ENCODE assay signal across 19 mouse cellular contexts in genomic region chr2:92301849-92302607, GRCm38 (mm10).
DNase-seq lines count a peak whose midpoint lies in the region; ATAC-seq and TF ChIP-seq lines count a peak whose summit lies in the region.
"Had no signal": no experiment of that assay in that cellular context is flagged by ENCODE, and none has a peak within 500 bp of the region (broad histone marks: within the 10 kb centered on the region; RNA-seq: fewer than 3 reads in every experiment).

No protein-coding gene starts in this region.

- H3K4me3 ChIP-seq in hindbrain, embryonic 13.5 days = no peak overlapping the region
- H3K4me3 ChIP-seq in hindbrain, embryonic 12.5 days = no peak overlapping the region
- H3K4me3 ChIP-seq in midbrain, embryonic 14.5 days (replicated peaks; ENCODE audit: low read depth, low read length) = no peak overlapping the region
- no peak overlapping the region for H3K4me3 ChIP-seq in midbrain, postnatal 0 days (ENCODE audit: low read depth, low read length)
- H3K4me3 ChIP-seq in neural tube, embryonic 15.5 days (replicated peaks) = no peak overlapping the region
- H3K4me3 ChIP-seq: embryonic facial prominence, embryonic 10.5 days; heart, embryonic 13.5 days; myocyte had no signal

- no peaks in the 10 kb centered on the region for H3K36me3 ChIP-seq in hindbrain, embryonic 13.5 days
- no peaks in the 10 kb centered on the region for H3K36me3 ChIP-seq in hindbrain, embryonic 12.5 days
- no peaks in the 10 kb centered on the region for H3K36me3 ChIP-seq in midbrain, embryonic 14.5 days (ENCODE audit: control insufficient read depth, insufficient read depth, low read length)
- no peaks in the 10 kb centered on the region for H3K36me3 ChIP-seq in midbrain, postnatal 0 days (ENCODE audit: insufficient read depth, low read length)
- H3K36me3 ChIP-seq in neural tube, embryonic 15.5 days = no peaks in the 10 kb centered on the region
- H3K36me3 ChIP-seq: embryonic facial prominence, embryonic 10.5 days; heart, embryonic 13.5 days had no signal

- ATAC-seq in hindbrain, embryonic 13.5 days (ENCODE audit: low FRiP score) = no peak
- ATAC-seq in hindbrain, embryonic 12.5 days (ENCODE audit: low FRiP score) = no peak
- ATAC-seq in midbrain, embryonic 14.5 days (ENCODE audit: low FRiP score, low TSS enrichment) = no peak
- ATAC-seq in midbrain, postnatal 0 days (ENCODE audit: low FRiP score) = no peak
- ATAC-seq in neural tube, embryonic 15.5 days (ENCODE audit: low FRiP score) = no peak
- ATAC-seq: intestine, embryonic 16.5 days had no signal

- no peak overlapping the region for H3K4me2 ChIP-seq in hindbrain, embryonic 13.5 days
- no peak overlapping the region for H3K4me2 ChIP-seq in hindbrain, embryonic 12.5 days (replicated peaks)
- no peak overlapping the region for H3K4me2 ChIP-seq in midbrain, embryonic 14.5 days (ENCODE audit: low read length)
- H3K4me2 ChIP-seq in midbrain, postnatal 0 days (ENCODE audit: low read depth, low read length, poor library complexity, severe bottlenecking) = no peak overlapping the region
- H3K4me2 ChIP-seq in neural tube, embryonic 15.5 days = no peak overlapping the region
- H3K4me2 ChIP-seq: heart, embryonic 13.5 days had no signal

- H3K27ac ChIP-seq in hindbrain, embryonic 13.5 days = peak overlapping the region; percentile 35; the same call in 1 of the 2 replicates
- H3K27ac ChIP-seq in hindbrain, embryonic 12.5 days = no peak overlapping the region
- H3K27ac ChIP-seq in midbrain, embryonic 14.5 days (replicated peaks; ENCODE audit: low read depth, low read length) = no peak overlapping the region
- no peak overlapping the region for H3K27ac ChIP-seq in midbrain, postnatal 0 days (ENCODE audit: low read depth, low read length)
- H3K27ac ChIP-seq in neural tube, embryonic 15.5 days (replicated peaks) = peak overlapping the region; percentile 41; the same call in 1 of the 2 replicates
- H3K27ac ChIP-seq: embryonic facial prominence, embryonic 10.5 days; heart, embryonic 13.5 days; macrophage had no signal

- TF ChIP-seq CTCF in midbrain, postnatal 0 days (IDR thresholded peaks at IDR 0.05) = no peak

- WGBS in hindbrain, embryonic 13.5 days = 34% methylated on average over 5 of the region's 5 CpGs
- 42% methylated on average over 5 of the region's 5 CpGs for WGBS in hindbrain, embryonic 12.5 days
- 18% methylated on average over 5 of the region's 5 CpGs for WGBS in midbrain, embryonic 14.5 days
- 19% methylated on average over 5 of the region's 5 CpGs for WGBS in midbrain, postnatal 0 days
- 43% methylated on average over 5 of the region's 5 CpGs for WGBS in neural tube, embryonic 15.5 days

- no peak overlapping the region for H3K9ac ChIP-seq in hindbrain, embryonic 13.5 days
- H3K9ac ChIP-seq in hindbrain, embryonic 12.5 days = no peak overlapping the region
- no peak overlapping the region for H3K9ac ChIP-seq in midbrain, embryonic 14.5 days (replicated peaks; ENCODE audit: low read length)
- H3K9ac ChIP-seq in midbrain, postnatal 0 days (replicated peaks; ENCODE audit: low read length, poor library complexity, severe bottlenecking) = no peak overlapping the region
- no peak overlapping the region for H3K9ac ChIP-seq in neural tube, embryonic 15.5 days (replicated peaks)
- H3K9ac ChIP-seq: heart, embryonic 13.5 days had no signal

- no peaks in the 10 kb centered on the region for H3K27me3 ChIP-seq in hindbrain, embryonic 13.5 days
- no peaks in the 10 kb centered on the region for H3K27me3 ChIP-seq in hindbrain, embryonic 12.5 days
- H3K27me3 ChIP-seq in midbrain, embryonic 14.5 days (ENCODE audit: control insufficient read depth, insufficient read depth, low read length) = no peaks in the 10 kb centered on the region
- H3K27me3 ChIP-seq in midbrain, postnatal 0 days (ENCODE audit: insufficient read depth, low read length) = no peaks in the 10 kb centered on the region
- no peaks in the 10 kb centered on the region for H3K27me3 ChIP-seq in neural tube, embryonic 15.5 days (replicated peaks)
- H3K27me3 ChIP-seq: heart, embryonic 13.5 days had no signal

- H3K9me3 ChIP-seq in hindbrain, embryonic 13.5 days = no peaks in the 10 kb centered on the region
- H3K9me3 ChIP-seq in hindbrain, embryonic 12.5 days (replicated peaks) = no peaks in the 10 kb centered on the region
- H3K9me3 ChIP-seq in midbrain, embryonic 14.5 days (ENCODE audit: control insufficient read depth, low read length) = no peaks in the 10 kb centered on the region
- H3K9me3 ChIP-seq in midbrain, postnatal 0 days (ENCODE audit: low read length) = no peaks in the 10 kb centered on the region
- no peaks in the 10 kb centered on the region for H3K9me3 ChIP-seq in neural tube, embryonic 15.5 days (replicated peaks)
- H3K9me3 ChIP-seq: embryonic facial prominence, embryonic 10.5 days; heart, embryonic 13.5 days had no signal

- H3K4me1 ChIP-seq in hindbrain, embryonic 13.5 days (replicated peaks) = peaks cover 21% of the 10 kb centered on the region
- peaks cover 3% of the 10 kb centered on the region for H3K4me1 ChIP-seq in hindbrain, embryonic 12.5 days
- H3K4me1 ChIP-seq in midbrain, embryonic 14.5 days (ENCODE audit: control insufficient read depth, insufficient read depth, low read length) = peaks cover 14% of the 10 kb centered on the region; the same call in 1 of the 2 replicates
- no peaks in the 10 kb centered on the region for H3K4me1 ChIP-seq in midbrain, postnatal 0 days (ENCODE audit: insufficient read depth, low read length)
- peaks cover 16% of the 10 kb centered on the region for H3K4me1 ChIP-seq in neural tube, embryonic 15.5 days
- H3K4me1 ChIP-seq: embryonic facial prominence, embryonic 10.5 days had no signal

- peak; percentile 31 for DNase-seq in midbrain, embryonic 14.5 days
- no peak for DNase-seq in midbrain, postnatal 0 days (ENCODE audit: low spot score)
- DNase-seq in brain, adult 2 months (ENCODE audit: low read depth, low spot score) = peak; percentile 61
- no peak for DNase-seq in left cerebral cortex, adult 8-10 months (ENCODE audit: low spot score in 2 of 2)
- no peak for DNase-seq in kidney, postnatal 10 days
- DNase-seq: adrenal gland, postnatal 25 days; cerebellum, postnatal 14 days; heart, postnatal 4 days; lung, adult 18-20 months; right cerebral cortex, postnatal 14 days; thymus, adult 2 months had no signal

Comparison
In these comparisons a context has a peak if more than half of its experiments do, and no peak if none do; other contexts are left out.
1. H3K27ac ChIP-seq: peak in hindbrain, embryonic 13.5 days (single experiment) and neural tube, embryonic 15.5 days (single experiment); none in hindbrain, embryonic 12.5 days (single experiment), midbrain, embryonic 14.5 days (single experiment) and midbrain, postnatal 0 days (single experiment).
2. DNase-seq: peak in midbrain, embryonic 14.5 days (single experiment) and brain, adult 2 months (single experiment); none in midbrain, postnatal 0 days (single experiment), left cerebral cortex, adult 8-10 months (0 of 2) and kidney, postnatal 10 days (single experiment).